Mouse (Mus musculus): ENCODE data around the gene Fgb. TPM values are rescaled to one million over a fixed set of nuclear protein-coding genes. Genes with fewer than 3 reads are reported as not detected.
A peak's percentile ranks its signal among the peaks of the same experiment; 100 is the strongest.

Gene Fgb
- polyA plus RNA-seq, 1 experiment from 2014 or later, result 2.2 TPM

DNA sequence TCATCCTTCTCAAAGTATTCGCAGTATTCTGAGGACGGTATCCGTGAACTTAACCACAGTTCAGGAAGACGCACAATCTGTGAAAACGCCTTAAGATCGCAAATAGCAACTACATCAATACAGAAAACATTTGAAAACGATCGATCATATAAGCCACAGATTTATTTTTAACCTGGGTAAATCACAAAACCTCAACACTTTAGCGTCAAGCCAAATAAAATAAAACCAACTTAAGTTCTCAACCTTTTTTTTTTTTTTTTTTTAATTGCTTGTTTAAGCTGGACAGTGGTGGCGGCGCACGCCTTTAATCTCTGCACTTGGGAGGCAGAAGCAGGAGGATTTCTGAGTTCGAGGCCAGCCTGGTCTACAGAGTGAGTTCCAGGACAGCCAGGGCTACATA, 5.1 kb upstream of the Fgb start:
- H3K27me3 ChIP-seq (replicated peaks), result no peaks in the 10 kb centered on the region
- H3K4me3 ChIP-seq, result peak overlapping the region; percentile 84
- no peaks in the 10 kb centered on the region for H3K9me3 ChIP-seq (replicated peaks)
- H3K27ac ChIP-seq (ENCODE audit: poor library complexity, severe bottlenecking), result no peak overlapping the region
- WGBS, result 23% methylated on average over 13 of the region's 13 CpGs
- no peak; the same call in 1 of the 2 replicates for ATAC-seq (ENCODE audit: insufficient number of reproducible peaks, low FRiP score)
- H3K4me2 ChIP-seq, result peak overlapping the region; percentile 92
- H3K9ac ChIP-seq, result peak overlapping the region; percentile 48; the same call in 1 of the 2 replicates
- peaks cover 9% of the 10 kb centered on the region for H3K4me1 ChIP-seq (replicated peaks)
- peaks cover 25% of the 10 kb centered on the region for H3K36me3 ChIP-seq

DNA sequence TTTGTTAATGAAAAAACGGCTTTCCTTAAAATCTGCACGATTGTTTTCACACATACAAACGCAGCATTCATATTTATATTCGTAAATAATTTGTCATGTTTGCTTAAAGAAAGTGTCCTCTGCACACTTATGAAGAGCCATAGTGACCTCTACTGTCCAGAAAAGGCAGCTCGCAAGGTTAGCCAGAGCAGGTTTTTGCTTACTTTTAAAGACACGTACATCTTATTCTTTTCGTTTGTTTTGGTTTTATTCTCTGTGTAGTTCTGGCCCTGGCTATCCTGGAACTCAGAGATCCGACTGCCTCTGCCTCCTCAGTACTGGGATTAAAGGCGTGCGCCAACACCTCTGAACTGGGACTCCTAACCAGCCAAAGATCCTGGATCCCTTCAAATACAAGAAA, 4.1 kb upstream of the Fgb start:
- Histone ChIP-seq H3K9me3 (replicated peaks) (no peaks in the 10 kb centered on the region), H3K4me1 (replicated peaks) (peaks cover 9% of the 10 kb centered on the region), H3K4me3 (no peak overlapping the region), H3K4me2 (peak overlapping the region; percentile 22; the same call in 1 of the 2 replicates), H3K9ac (no peak overlapping the region), H3K27ac (ENCODE audit: poor library complexity, severe bottlenecking) (no peak overlapping the region), H3K36me3 (peaks cover 16% of the 10 kb centered on the region), H3K27me3 (replicated peaks) (no peaks in the 10 kb centered on the region)
- no peak for ATAC-seq (ENCODE audit: insufficient number of reproducible peaks, low FRiP score)
- WGBS, result 30% methylated on average over 10 of the region's 10 CpGs

DNA sequence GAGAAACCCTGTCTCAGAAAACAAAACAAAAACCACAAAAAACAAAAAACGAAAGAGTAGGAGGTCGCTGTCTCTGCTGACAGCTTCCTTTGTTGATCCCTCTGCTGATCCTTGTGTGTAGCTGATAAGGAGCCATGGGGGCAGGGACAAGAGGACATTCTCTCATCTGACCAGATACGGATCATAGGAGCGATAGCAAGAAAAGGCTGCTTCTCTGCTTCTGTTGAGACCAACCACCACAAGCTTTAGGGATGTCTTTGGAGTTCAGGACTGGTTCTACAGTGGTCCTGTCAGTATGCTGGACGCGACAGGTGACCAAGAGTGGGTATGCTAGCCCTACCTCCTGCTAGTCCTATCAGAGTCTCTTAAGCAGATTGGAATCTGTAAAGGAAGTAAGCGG, 3.5 kb upstream of the Fgb start:
- no peak for ATAC-seq (ENCODE audit: insufficient number of reproducible peaks, low FRiP score)
- Histone ChIP-seq H3K4me3 (no peak overlapping the region), H3K36me3 (peaks cover 11% of the 10 kb centered on the region), H3K9ac (no peak overlapping the region), H3K27ac (ENCODE audit: poor library complexity, severe bottlenecking) (no peak overlapping the region), H3K4me2 (no peak overlapping the region), H3K4me1 (replicated peaks) (peaks cover 9% of the 10 kb centered on the region), H3K9me3 (replicated peaks) (no peaks in the 10 kb centered on the region), H3K27me3 (replicated peaks) (no peaks in the 10 kb centered on the region)
- WGBS, result 69% methylated on average over 7 of the region's 7 CpGs

DNA sequence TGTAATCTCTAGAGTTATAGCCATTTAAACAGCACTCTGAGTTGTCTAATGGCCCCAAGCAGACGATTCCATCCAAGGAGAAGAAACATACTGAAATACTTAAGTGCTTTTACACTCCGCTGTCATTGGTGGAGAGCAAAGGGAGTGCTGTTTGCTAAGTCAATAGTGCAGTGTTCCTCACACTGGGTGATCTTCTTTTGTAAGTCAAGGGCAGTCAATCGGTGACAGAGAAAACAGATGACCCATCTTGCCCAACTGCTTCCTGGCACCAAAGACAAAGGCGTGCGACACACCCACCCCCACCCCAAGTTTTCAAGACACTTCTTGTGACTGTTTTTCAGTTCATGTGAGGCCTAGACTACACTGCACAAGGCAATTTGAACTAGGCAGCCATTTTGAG, 2.4 kb upstream of the Fgb start:
- Histone ChIP-seq H3K9ac (no peak overlapping the region), H3K27me3 (replicated peaks) (no peaks in the 10 kb centered on the region), H3K4me2 (no peak overlapping the region), H3K27ac (ENCODE audit: poor library complexity, severe bottlenecking) (no peak overlapping the region), H3K36me3 (peaks cover 3% of the 10 kb centered on the region), H3K4me3 (no peak overlapping the region), H3K9me3 (replicated peaks) (no peaks in the 10 kb centered on the region), H3K4me1 (replicated peaks) (peaks cover 9% of the 10 kb centered on the region)
- ATAC-seq (ENCODE audit: insufficient number of reproducible peaks, low FRiP score), result no peak
- WGBS, result 80% methylated on average over 5 of the region's 5 CpGs

DNA sequence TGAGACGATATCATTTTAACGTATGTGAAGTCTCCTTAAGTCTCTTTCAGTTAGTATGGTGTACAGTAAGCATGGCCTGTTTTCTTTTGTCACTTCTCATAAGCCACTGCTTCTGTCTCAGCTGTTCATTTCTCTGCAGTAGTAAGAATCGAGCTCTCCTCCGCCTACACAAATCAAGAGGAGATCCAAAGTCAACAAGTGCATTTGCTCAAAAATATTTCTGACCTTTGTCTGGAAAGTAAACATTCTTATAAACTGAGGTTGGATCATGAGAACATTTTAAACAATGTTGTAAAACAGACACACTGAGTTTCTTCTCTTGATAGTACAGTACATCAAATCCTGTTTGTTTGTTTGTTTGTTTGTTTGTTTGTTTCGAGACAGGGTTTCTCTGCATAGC, 998 bp upstream of the Fgb start:
- no peaks in the 10 kb centered on the region for H3K36me3 ChIP-seq
- no peak overlapping the region for H3K4me2 ChIP-seq
- no peak overlapping the region for H3K4me3 ChIP-seq
- ATAC-seq (ENCODE audit: insufficient number of reproducible peaks, low FRiP score), result no peak
- H3K9ac ChIP-seq, result no peak overlapping the region
- no peaks in the 10 kb centered on the region for H3K4me1 ChIP-seq (replicated peaks)
- H3K27ac ChIP-seq (ENCODE audit: poor library complexity, severe bottlenecking), result no peak overlapping the region
- 67% methylated on average over 5 of the region's 5 CpGs for WGBS
- no peaks in the 10 kb centered on the region for H3K27me3 ChIP-seq (replicated peaks)
- no peaks in the 10 kb centered on the region for H3K9me3 ChIP-seq (replicated peaks)

- WGBS, result 72% methylated on average over 11 of the region's 11 CpGs
- Histone ChIP-seq H3K27ac (ENCODE audit: poor library complexity, severe bottlenecking) (no peak overlapping the region), H3K9me3 (replicated peaks) (no peaks in the 10 kb centered on the region), H3K4me3 (no peak overlapping the region), H3K9ac (no peak overlapping the region), H3K36me3 (no peaks in the 10 kb centered on the region), H3K4me2 (no peak overlapping the region), H3K27me3 (replicated peaks) (no peaks in the 10 kb centered on the region; the same call in 1 of the 2 replicates), H3K4me1 (replicated peaks) (no peaks in the 10 kb centered on the region)
- ATAC-seq (ENCODE audit: insufficient number of reproducible peaks, low FRiP score), result no peak
Measured at GRCm38 (mm10) chr3:83046649-83047048, 3.0 kb downstream of the Fgb start.

DNA sequence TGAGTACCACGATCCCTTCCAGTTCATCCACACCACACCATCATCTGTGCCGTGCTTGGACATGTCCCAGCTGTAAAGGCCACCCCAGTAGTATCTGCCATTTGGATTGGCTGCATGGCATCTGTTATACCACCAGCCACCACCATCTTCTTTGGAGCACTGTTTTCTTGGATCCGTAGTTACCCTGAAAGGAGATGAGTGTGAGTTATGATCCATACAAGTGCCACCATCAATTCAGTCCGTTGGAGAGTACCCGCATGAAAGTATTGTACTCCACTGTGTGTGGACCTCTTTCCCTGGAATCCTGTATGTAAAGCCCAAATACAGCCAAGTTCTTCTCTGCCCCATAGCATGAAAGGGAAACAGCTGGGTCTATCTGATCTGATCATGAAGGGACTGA, 7.2 kb downstream of the Fgb start:
- 79% methylated on average over 5 of the region's 5 CpGs for WGBS
- ATAC-seq (ENCODE audit: insufficient number of reproducible peaks, low FRiP score), result no peak
- no peaks in the 10 kb centered on the region for H3K36me3 ChIP-seq

GRCm38 (mm10) chr3:83039666-83040065, 10.0 kb downstream of the Fgb start:
- WGBS, result 54% methylated on average over 4 of the region's 4 CpGs
- no peaks in the 10 kb centered on the region for H3K9me3 ChIP-seq (replicated peaks)

More for the DNA sequence above, 7.2 kb downstream of the Fgb start:
- H3K27ac ChIP-seq (ENCODE audit: poor library complexity, severe bottlenecking), result no peak overlapping the region
- H3K9me3 ChIP-seq (replicated peaks), result no peaks in the 10 kb centered on the region
- H3K27me3 ChIP-seq (replicated peaks), result no peaks in the 10 kb centered on the region; the same call in 1 of the 2 replicates
- H3K4me1 ChIP-seq (replicated peaks), result no peaks in the 10 kb centered on the region
- no peak overlapping the region for H3K4me3 ChIP-seq
- no peak overlapping the region for H3K4me2 ChIP-seq
- no peak overlapping the region for H3K9ac ChIP-seq

DNA sequence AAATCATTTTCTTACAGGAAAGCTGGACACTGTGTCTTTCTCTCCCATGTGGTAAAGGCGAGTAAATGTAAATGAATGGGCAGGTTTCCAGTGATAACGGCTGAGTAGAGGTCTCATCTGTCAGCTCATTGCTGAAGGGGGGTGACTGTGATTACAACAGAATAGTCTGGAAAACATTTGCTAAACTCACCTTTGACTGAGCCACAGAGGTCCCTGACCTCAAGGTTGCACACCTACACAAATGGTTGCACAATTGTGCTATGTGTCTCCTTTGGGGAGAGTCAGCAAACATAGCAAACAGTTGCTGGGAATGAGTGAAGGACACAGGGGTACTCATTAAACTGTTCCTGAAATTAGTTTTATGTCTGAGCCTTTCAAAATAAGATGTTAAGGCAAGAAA, 10.8 kb downstream of the Fgb start:
- H3K4me2 ChIP-seq, result no peak overlapping the region
- H3K4me1 ChIP-seq (replicated peaks), result no peaks in the 10 kb centered on the region
- no peaks in the 10 kb centered on the region for H3K9me3 ChIP-seq (replicated peaks)
- 65% methylated on average over 2 of the region's 2 CpGs for WGBS
- no peak overlapping the region for H3K27ac ChIP-seq (ENCODE audit: poor library complexity, severe bottlenecking)
- no peaks in the 10 kb centered on the region for H3K36me3 ChIP-seq
- ATAC-seq (ENCODE audit: insufficient number of reproducible peaks, low FRiP score), result no peak
- no peak overlapping the region for H3K9ac ChIP-seq
- H3K4me3 ChIP-seq, result no peak overlapping the region
- no peaks in the 10 kb centered on the region for H3K27me3 ChIP-seq (replicated peaks)

More at GRCm38 (mm10) chr3:83039666-83040065, 10.0 kb downstream of the Fgb start:
- H3K4me2 ChIP-seq, result no peak overlapping the region
- no peak overlapping the region for H3K4me3 ChIP-seq
- H3K27me3 ChIP-seq (replicated peaks), result no peaks in the 10 kb centered on the region; the same call in 1 of the 2 replicates
- H3K4me1 ChIP-seq (replicated peaks), result no peaks in the 10 kb centered on the region
- ATAC-seq (ENCODE audit: insufficient number of reproducible peaks, low FRiP score), result no peak
- H3K9ac ChIP-seq, result no peak overlapping the region
- no peaks in the 10 kb centered on the region for H3K36me3 ChIP-seq
- no peak overlapping the region for H3K27ac ChIP-seq (ENCODE audit: poor library complexity, severe bottlenecking)

DNA sequence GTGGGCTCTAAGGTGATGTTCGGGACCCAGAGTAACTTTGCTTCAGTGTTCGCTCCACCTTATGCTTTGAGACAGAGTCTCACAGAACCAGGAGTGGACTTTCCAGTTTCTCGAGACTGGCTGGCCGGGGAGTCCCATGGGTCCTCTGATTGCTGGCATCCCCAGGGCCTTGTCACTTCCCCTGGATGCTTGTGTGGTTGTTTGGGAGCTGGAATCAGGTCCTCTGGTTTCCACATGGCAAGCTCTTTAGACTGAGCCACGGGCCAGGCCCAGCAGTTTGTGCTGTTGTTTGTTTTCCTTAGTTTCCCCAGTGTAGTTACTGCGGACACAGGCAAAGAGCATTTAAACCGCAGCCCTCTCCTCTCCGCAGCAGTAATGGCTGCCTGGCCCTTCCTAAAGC, 15.9 kb downstream of the Fgb start:
- Histone ChIP-seq H3K4me3 (no peak overlapping the region), H3K4me2 (no peak overlapping the region), H3K27me3 (replicated peaks) (no peaks in the 10 kb centered on the region), H3K36me3 (no peaks in the 10 kb centered on the region), H3K27ac (ENCODE audit: poor library complexity, severe bottlenecking) (no peak overlapping the region), H3K4me1 (replicated peaks) (no peaks in the 10 kb centered on the region), H3K9ac (no peak overlapping the region), H3K9me3 (replicated peaks) (no peaks in the 10 kb centered on the region)
- ATAC-seq (ENCODE audit: insufficient number of reproducible peaks, low FRiP score), result no peak
- WGBS, result 78% methylated on average over 8 of the region's 8 CpGs

- peak; percentile 48 for ATAC-seq (ENCODE audit: insufficient number of reproducible peaks, low FRiP score)
- Histone ChIP-seq H3K27ac (ENCODE audit: poor library complexity, severe bottlenecking) (no peak overlapping the region), H3K9me3 (replicated peaks) (no peaks in the 10 kb centered on the region), H3K4me3 (no peak overlapping the region), H3K4me2 (peak overlapping the region; percentile 36), H3K9ac (no peak overlapping the region), H3K27me3 (replicated peaks) (no peaks in the 10 kb centered on the region), H3K4me1 (replicated peaks) (no peaks in the 10 kb centered on the region), H3K36me3 (no peaks in the 10 kb centered on the region)
- WGBS, result 49% methylated on average over 13 of the region's 13 CpGs
Measured at GRCm38 (mm10) chr3:83032746-83033308, 16.8 kb downstream of the Fgb start.

DNA sequence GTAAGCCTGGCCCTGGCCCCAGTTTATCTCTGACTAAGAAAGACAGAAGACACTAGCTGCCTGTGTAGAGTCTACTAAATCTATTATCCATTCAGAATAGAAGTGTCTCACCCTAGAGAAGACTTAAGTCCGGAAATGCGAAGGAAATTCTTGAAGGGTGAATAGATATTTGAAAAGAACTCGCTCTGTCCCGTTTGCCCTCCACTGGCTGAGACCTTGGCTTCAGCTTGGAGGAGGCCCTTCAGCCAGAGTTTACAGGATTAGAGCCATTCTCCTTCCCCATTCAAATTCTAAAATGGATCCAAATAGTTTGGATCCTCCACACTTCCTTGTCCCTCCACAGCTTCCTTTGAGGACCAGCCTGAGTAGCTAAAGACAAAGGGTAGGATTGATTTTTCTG, 19.3 kb downstream of the Fgb start:
- no peaks in the 10 kb centered on the region for H3K27me3 ChIP-seq (replicated peaks)
- H3K4me1 ChIP-seq (replicated peaks), result no peaks in the 10 kb centered on the region
- H3K4me3 ChIP-seq, result no peak overlapping the region
- no peak for ATAC-seq (ENCODE audit: insufficient number of reproducible peaks, low FRiP score)
- no peak overlapping the region for H3K27ac ChIP-seq (ENCODE audit: poor library complexity, severe bottlenecking)
- H3K36me3 ChIP-seq, result no peaks in the 10 kb centered on the region
- no peaks in the 10 kb centered on the region for H3K9me3 ChIP-seq (replicated peaks)
- no peak overlapping the region for H3K4me2 ChIP-seq
- H3K9ac ChIP-seq, result no peak overlapping the region
- 87% methylated on average over 4 of the region's 4 CpGs for WGBS
